Comparison of ENCODE assay signal across 12 mouse cellular contexts in the genomic region with DNA sequence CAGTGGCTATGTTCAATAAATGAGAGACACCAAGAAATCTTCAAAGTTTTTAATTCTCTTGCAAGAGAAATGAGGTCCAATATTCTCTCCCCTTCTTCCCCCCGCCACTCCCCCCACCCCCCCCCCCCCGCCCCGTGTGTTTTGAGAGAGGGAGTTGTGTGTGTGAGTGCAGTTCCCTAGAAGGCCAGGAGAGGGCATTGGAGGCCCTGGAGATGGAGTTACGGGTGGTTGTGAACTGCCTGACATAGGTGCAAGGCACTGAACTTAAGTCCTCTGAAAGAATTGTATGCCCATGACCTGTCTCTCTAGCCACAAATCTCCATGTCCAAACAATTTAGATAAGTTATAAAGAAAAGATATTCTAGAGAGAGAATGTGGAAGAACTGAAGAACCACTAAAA. TPM values are rescaled to one million over a fixed set of nuclear protein-coding genes. Genes with fewer than 3 reads are reported as not detected.
DNase-seq lines count a peak whose midpoint lies in the region; ATAC-seq and TF ChIP-seq lines count a peak whose summit lies in the region.
"Had no signal": no experiment of that assay in that cellular context is flagged by ENCODE, and none has a peak within 500 bp of the region (broad histone marks: within the 10 kb centered on the region; RNA-seq: fewer than 3 reads in every experiment).

No protein-coding gene starts in this region.

- no peak for ATAC-seq in liver, embryonic 11.5 days (replicated peaks; ENCODE audit: low FRiP score)
- peak; percentile 62; the same call in 1 of the 2 replicates for ATAC-seq in granulocyte monocyte progenitor cell, adult 5-6 weeks (replicated peaks; ENCODE audit: poor library complexity, severe bottlenecking)

- WGBS in liver, adult 2 months, result 39% methylated on average over 4 of the region's 4 CpGs
- WGBS in liver, embryonic 11.5 days, result 57% methylated on average over 1 of the region's 4 CpGs
- WGBS in midbrain, embryonic 10.5 days, result 39% methylated on average over 4 of the region's 4 CpGs

- no peaks in the 10 kb centered on the region for H3K9me3 ChIP-seq in liver, embryonic 11.5 days (ENCODE audit: control insufficient read depth, low read length)
- H3K9me3 ChIP-seq in E14TG2a.4 (ENCODE audit: low read length), result no peaks in the 10 kb centered on the region
- no peaks in the 10 kb centered on the region for H3K9me3 ChIP-seq in midbrain, embryonic 10.5 days (replicated peaks)

- no peaks in the 10 kb centered on the region for H3K27me3 ChIP-seq in liver, adult 2 months (ENCODE audit: control insufficient read depth, insufficient read depth, low read length)
- H3K27me3 ChIP-seq in liver, embryonic 11.5 days (replicated peaks; ENCODE audit: control insufficient read depth, insufficient read depth, low read length), result no peaks in the 10 kb centered on the region
- H3K27me3 ChIP-seq in E14TG2a.4 (ENCODE audit: insufficient read depth, low read length), result peaks cover 2% of the 10 kb centered on the region; the same call in 1 of the 2 replicates
- no peaks in the 10 kb centered on the region for H3K27me3 ChIP-seq in midbrain, embryonic 10.5 days (ENCODE audit: low read depth, poor library complexity, severe bottlenecking)

- H3K27ac ChIP-seq in liver, adult 2 months (replicated peaks; ENCODE audit: insufficient read depth, low read depth, low read length), result no peak overlapping the region
- no peak overlapping the region for H3K27ac ChIP-seq in liver, embryonic 11.5 days (ENCODE audit: low read depth, low read length)
- H3K27ac ChIP-seq in midbrain, embryonic 10.5 days (replicated peaks), result no peak overlapping the region
- H3K27ac ChIP-seq: left cerebral cortex, adult 2 months had no signal

- H3K4me3 ChIP-seq in liver, adult 2 months (ENCODE audit: insufficient read depth, low read depth, low read length), result no peak overlapping the region
- H3K4me3 ChIP-seq in liver, embryonic 11.5 days (ENCODE audit: low read depth, low read length), result no peak overlapping the region
- H3K4me3 ChIP-seq in E14TG2a.4 (replicated peaks; ENCODE audit: low read length), result no peak overlapping the region
- no peak overlapping the region for H3K4me3 ChIP-seq in midbrain, embryonic 10.5 days
- H3K4me3 ChIP-seq: left cerebral cortex, adult 2 months had no signal

- H3K36me3 ChIP-seq in liver, adult 2 months (ENCODE audit: control insufficient read depth, insufficient read depth, low read length), result no peaks in the 10 kb centered on the region
- no peaks in the 10 kb centered on the region for H3K36me3 ChIP-seq in liver, embryonic 11.5 days (ENCODE audit: control insufficient read depth, insufficient read depth, low read length)
- H3K36me3 ChIP-seq in E14TG2a.4 (ENCODE audit: insufficient read depth, low read length), result no peaks in the 10 kb centered on the region
- no peaks in the 10 kb centered on the region for H3K36me3 ChIP-seq in midbrain, embryonic 10.5 days

- no peak for DNase-seq in liver, adult 2 months (ENCODE audit: extremely low read depth, low read depth, low spot score)
- no peak for DNase-seq in liver, embryonic 11.5 days (ENCODE audit: low spot score)
- peak; percentile 47 for DNase-seq in A20 (ENCODE audit: low read depth, low spot score)
- DNase-seq in right cerebral cortex, postnatal 36 days (ENCODE audit: low spot score in 2 of 2), result no peak
- no peak for DNase-seq in cerebellum, postnatal 4 days (ENCODE audit: low spot score in 2 of 2)
- no peak for DNase-seq in midbrain, embryonic 10.5 days (ENCODE audit: low spot score)
- DNase-seq: gastrocnemius, postnatal 10 days; heart, postnatal 14 days; lung, postnatal 14 days had no signal

- H3K4me2 ChIP-seq in liver, embryonic 11.5 days, result no peak overlapping the region

- TF ChIP-seq POLR2A in liver, adult 2 months (IDR thresholded peaks at IDR 0.05; ENCODE audit: extremely low read depth, insufficient read depth, low read length), result no peak

- no peak overlapping the region for H3K9ac ChIP-seq in liver, adult 2 months (ENCODE audit: low read depth, low read length)
- H3K9ac ChIP-seq in liver, embryonic 11.5 days (ENCODE audit: low read depth, low read length), result no peak overlapping the region

- H3K4me1 ChIP-seq in liver, adult 2 months (ENCODE audit: control insufficient read depth, insufficient read depth, low read length), result no peaks in the 10 kb centered on the region
- no peaks in the 10 kb centered on the region for H3K4me1 ChIP-seq in liver, embryonic 11.5 days (replicated peaks; ENCODE audit: control insufficient read depth, insufficient read depth, low read length)
- H3K4me1 ChIP-seq in E14TG2a.4 (replicated peaks; ENCODE audit: low read depth, low read length), result peaks cover 3% of the 10 kb centered on the region
- no peaks in the 10 kb centered on the region; the same call in 1 of the 2 replicates for H3K4me1 ChIP-seq in midbrain, embryonic 10.5 days

- peak; percentile 29; the same call in 1 of the 2 replicates for TF ChIP-seq CTCF in liver, adult 2 months (IDR thresholded peaks at IDR 0.05; ENCODE audit: low read depth, low read length)
- peak; percentile 22; the same call in 1 of the 2 replicates for TF ChIP-seq CTCF in E14TG2a.4 (conservative IDR thresholded peaks at IDR 0.05; ENCODE audit: low read length)

- H3K79me2 ChIP-seq in liver, adult 2 months (ENCODE audit: control insufficient read depth, insufficient read depth, low read length), result no peaks in the 10 kb centered on the region

RNA-seq across cellular contexts. Expression of gene Lsm14a, which starts 7.0 kb away (rescaled TPM):
- total RNA-seq in liver, adult 2 months (2014; rRNA removed), result 24.1 and 26.2 TPM in 2 replicates
- 12.5 and 13.7 TPM in 2 replicates for polyA plus RNA-seq in liver, adult 2 months (2012; rRNA removed)
- polyA plus RNA-seq in liver, embryonic 11.5 days (2014; fragmentation: Nextera tagmentation; extraction: Ambion mirVana), result 44.3 TPM in 2 replicates
- 77.6 and 92.1 TPM in 2 replicates for total RNA-seq in granulocyte monocyte progenitor cell, adult 5-6 weeks (2014; fragmentation: Nextera tagmentation)
- total RNA-seq in granulocyte monocyte progenitor cell, adult 5-6 weeks (2017), result 53.5 and 64.4 TPM in 2 replicates
- 109 and 110 TPM in 2 replicates for polyA plus RNA-seq in midbrain, embryonic 10.5 days (2016; fragmentation: Nextera tagmentation; extraction: Ambion mirVana)
